Mouse (Mus musculus) heart, adult 2 months (tissue): ENCODE measurements around the gene Aggf1. TPM values are rescaled to one million over a fixed set of nuclear protein-coding genes. Genes with fewer than 3 reads are reported as not detected.

Experiments used
- DNase-seq, 2 experiments: peaks; one replicate each; pipeline ENCODE4 v3.0.0; 2021
- H3K27ac ChIP-seq: fragments of 200-600 bp; 2 replicates; pipeline ENCODE4 v1.8.1; 2022
- H3K27me3 ChIP-seq: fragments of 200-500 bp; 2 replicates; pipeline ENCODE4 v1.6.1; 2012; ENCODE audit warnings: mild to moderate bottlenecking, low read length, inconsistent platforms, mixed read lengths; ENCODE audit not compliant: control insufficient read depth, insufficient read depth
- H3K36me3 ChIP-seq: fragments of 200-500 bp; 2 replicates; pipeline ENCODE4 v1.6.1; 2012; ENCODE audit warnings: low read length, inconsistent platforms; ENCODE audit not compliant: control insufficient read depth, insufficient read depth
- H3K4me1 ChIP-seq: fragments of 200-500 bp; 2 replicates; pipeline ENCODE4 v1.6.1; 2011; ENCODE audit warnings: low read length; ENCODE audit not compliant: control insufficient read depth, insufficient read depth
- H3K4me3 ChIP-seq: fragments of 200-600 bp; 2 replicates; pipeline ENCODE4 v1.8.1; 2022
- H3K79me2 ChIP-seq: fragments of 200-500 bp; replicated peaks from 2 replicates; pipeline ENCODE4 v1.6.1; 2012; ENCODE audit warnings: mild to moderate bottlenecking, inconsistent platforms, low read length, moderate library complexity, mixed read lengths; ENCODE audit not compliant: control insufficient read depth, insufficient read depth
- H3K9ac ChIP-seq: fragments of 200-500 bp; 2 replicates; pipeline ENCODE4 v1.6.1; 2012; ENCODE audit warnings: low read depth, mild to moderate bottlenecking, control low read depth, inconsistent platforms, low read length, mixed read lengths
- CTCF ChIP-seq: fragments of 200-600 bp; IDR thresholded peaks from 2 replicates; pipeline ENCODE4 v1.8.1; 2022; ENCODE audit warnings: antibody characterized with exemption, mild to moderate bottlenecking, moderate library complexity
- EP300 ChIP-seq: fragments of 200-500 bp; IDR thresholded peaks from 2 replicates; pipeline ENCODE4 v1.6.1; 2011; ENCODE audit warnings: low read depth, low read length, control low read depth; ENCODE audit not compliant: insufficient read depth
- POLR2A ChIP-seq: fragments of 200-500 bp; IDR thresholded peaks from 2 replicates; pipeline ENCODE4 v1.6.1; 2011; ENCODE audit warnings: mild to moderate bottlenecking, low read depth, low read length, control low read depth; ENCODE audit not compliant: insufficient read depth
- WGBS: fragments of 180-500 bp; shearing (Covaris S2); methylation state at CpG from one replicate; pipeline ENCODE4 v1.1.7; 2018; 5-methylcytosine and 5-hydroxymethylcytosine counted together
- intact Hi-C: fragments of 180-260 bp; cut with DNase I; formaldehyde crosslinking; loops from one replicate; pipeline ENCODE4 v1.15.1; 2025
- polyA plus RNA-seq: library from polyadenylated mRNA; depleted of rRNA; stranded (reverse); fragments of >200 nt; gene quantifications from 2 replicates; pipeline ENCODE4 v1.2.3, GENCODE M21; 2012
- total RNA-seq, 2 experiments: library from RNA; stranded (reverse); gene quantifications; 2 replicates each; pipeline ENCODE4 v1.2.3; 2021

The Aggf1 gene
- total and polyA plus RNA-seq, 3 experiments: 9.3 to 24.1 (median 21.8) TPM

GRCm38 (mm10) chr13:95323950-95324625, 51.1 kb downstream of the Aggf1 start:
- Histone ChIP-seq H3K4me1 (peaks cover 4% of the 10 kb centered on the region), H3K79me2 (peaks cover 3% of the 10 kb centered on the region), H3K27ac (peak overlapping the region; percentile 91), H3K36me3 (no peaks in the 10 kb centered on the region), H3K27me3 (no peaks in the 10 kb centered on the region), H3K4me3 (peak overlapping the region; percentile 89), H3K9ac (no peak overlapping the region)
- WGBS: 25% methylated on average over 15 of the region's 15 CpGs
- DNase-seq: peak; percentile 45 to 67
- intact Hi-C loops: no loop called here
- TF ChIP-seq POLR2A (no peak), EP300 (no peak), CTCF (peak; percentile 79)

GRCm38 (mm10) chr13:95323400-95323799, 51.8 kb downstream of the Aggf1 start, which contains the start of gene Zbed3:
TSS of gene Zbed3 (plus strand) at chr13:95323612.
- Histone ChIP-seq H3K4me3 (peak within 1 kb of the TSS; percentile 89), H3K36me3 (no peaks in the 10 kb centered on the region), H3K9ac (no peak within 1 kb of the TSS), H3K27ac (peak within 1 kb of the TSS; percentile 91), H3K79me2 (peaks cover 3% of the 10 kb centered on the region), H3K4me1 (peaks cover 4% of the 10 kb centered on the region), H3K27me3 (no peaks in the 10 kb centered on the region)
- 94% methylated on average over 6 of the region's 6 CpGs for WGBS
- no peak for DNase-seq
- intact Hi-C loops: no loop called here
- TF ChIP-seq EP300 (no peak), POLR2A (no peak), CTCF (no peak)

GRCm38 (mm10) chr13:95320451-95320850, 54.7 kb downstream of the Aggf1 start:
- H3K36me3 ChIP-seq: no peaks in the 10 kb centered on the region
- no peak for DNase-seq
- no peaks in the 10 kb centered on the region for H3K4me1 ChIP-seq
- intact Hi-C loops: no loop called here
- no peak overlapping the region for H3K4me3 ChIP-seq
- H3K79me2 ChIP-seq: peaks cover 2% of the 10 kb centered on the region; the same call in 1 of the 2 replicates
- WGBS: 65% methylated on average over 4 of the region's 4 CpGs
- no peak for TF ChIP-seq EP300
- TF ChIP-seq POLR2A: no peak
- no peak for TF ChIP-seq CTCF
- H3K27ac ChIP-seq: no peak overlapping the region
- H3K9ac ChIP-seq: no peak overlapping the region
- no peaks in the 10 kb centered on the region for H3K27me3 ChIP-seq

- WGBS: 58% methylated on average over 6 of the region's 6 CpGs
- Histone ChIP-seq H3K4me1 (no peaks in the 10 kb centered on the region), H3K4me3 (no peak overlapping the region), H3K36me3 (no peaks in the 10 kb centered on the region), H3K27me3 (no peaks in the 10 kb centered on the region), H3K27ac (no peak overlapping the region), H3K79me2 (no peaks in the 10 kb centered on the region), H3K9ac (no peak overlapping the region)
- intact Hi-C loops: no loop called here
- no peak for DNase-seq
- no peak for TF ChIP-seq EP300
- no peak for TF ChIP-seq POLR2A
- TF ChIP-seq CTCF: no peak
These were observed 56.0 kb downstream of the Aggf1 start for GRCm38 (mm10) chr13:95319153-95319552.

- intact Hi-C loops: no loop called here
- Histone ChIP-seq H3K9ac (no peak overlapping the region), H3K36me3 (no peaks in the 10 kb centered on the region), H3K27me3 (no peaks in the 10 kb centered on the region), H3K4me1 (no peaks in the 10 kb centered on the region), H3K79me2 (no peaks in the 10 kb centered on the region), H3K27ac (no peak overlapping the region), H3K4me3 (no peak overlapping the region)
- 70% methylated on average over 6 of the region's 6 CpGs for WGBS
- TF ChIP-seq EP300: no peak
- TF ChIP-seq POLR2A: no peak
- TF ChIP-seq CTCF: no peak
- no peak for DNase-seq
These were observed 63.1 kb downstream of the Aggf1 start for GRCm38 (mm10) chr13:95312016-95312415.

GRCm38 (mm10) chr13:95307100-95307655, 68.0 kb downstream of the Aggf1 start:
- H3K79me2 ChIP-seq: no peaks in the 10 kb centered on the region
- no peak overlapping the region for H3K9ac ChIP-seq
- intact Hi-C loops: no loop called here
- H3K36me3 ChIP-seq: no peaks in the 10 kb centered on the region
- DNase-seq: no peak
- no peak overlapping the region for H3K27ac ChIP-seq
- H3K4me1 ChIP-seq: no peaks in the 10 kb centered on the region
- H3K27me3 ChIP-seq: no peaks in the 10 kb centered on the region
- no peak overlapping the region for H3K4me3 ChIP-seq
- 62% methylated on average over 8 of the region's 8 CpGs for WGBS
- TF ChIP-seq EP300: no peak
- TF ChIP-seq CTCF: no peak
- no peak for TF ChIP-seq POLR2A
